ENCODE assay signal across 8 mouse cellular contexts in the genomic region with DNA sequence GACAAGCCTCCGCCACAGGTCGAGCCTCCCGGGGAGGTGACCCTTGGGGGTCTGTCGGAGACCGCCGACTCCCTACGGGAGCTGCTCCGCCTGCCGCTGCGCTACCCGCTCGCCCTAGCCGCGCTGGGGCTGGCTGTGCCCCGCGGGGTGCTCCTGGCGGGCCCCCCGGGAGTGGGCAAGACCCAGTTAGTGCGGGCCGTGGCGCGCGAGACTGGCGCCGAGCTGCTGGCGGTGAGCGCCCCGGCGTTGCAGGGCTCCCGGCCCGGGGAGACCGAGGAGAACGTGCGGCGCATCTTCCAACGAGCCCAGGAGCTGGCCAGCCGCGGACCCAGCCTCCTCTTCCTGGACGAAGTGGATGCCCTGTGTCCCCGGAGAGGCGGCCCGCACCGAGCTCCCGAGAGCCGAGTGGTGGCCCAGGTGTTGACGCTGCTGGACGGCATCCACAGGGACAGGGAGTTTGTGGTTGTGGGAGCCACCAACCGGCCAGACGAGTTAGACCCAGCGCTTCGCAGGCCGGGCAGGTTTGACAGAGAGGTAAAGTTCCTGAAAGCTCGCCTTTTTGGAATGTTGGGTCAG. TPM values are rescaled to one million over a fixed set of nuclear protein-coding genes. Genes with fewer than 3 reads are reported as not detected.
DNase-seq lines count a peak whose midpoint lies in the region; ATAC-seq and TF ChIP-seq lines count a peak whose summit lies in the region.

No protein-coding gene starts in this region.

- peak overlapping the region; percentile 97 for H3K4me3 ChIP-seq in forebrain, embryonic 12.5 days (replicated peaks)
- peak overlapping the region; percentile 94 for H3K4me3 ChIP-seq in hindbrain, embryonic 12.5 days
- peak overlapping the region; percentile 99 for H3K4me3 ChIP-seq in limb, embryonic 15.5 days
- peak overlapping the region; percentile 99 for H3K4me3 ChIP-seq in midbrain, embryonic 15.5 days

- H3K9me3 ChIP-seq in forebrain, embryonic 12.5 days, result no peaks in the 10 kb centered on the region
- no peaks in the 10 kb centered on the region for H3K9me3 ChIP-seq in hindbrain, embryonic 12.5 days (replicated peaks)
- H3K9me3 ChIP-seq in limb, embryonic 15.5 days, result no peaks in the 10 kb centered on the region
- H3K9me3 ChIP-seq in midbrain, embryonic 15.5 days, result no peaks in the 10 kb centered on the region

- under 1% methylated on average over 45 of the region's 53 CpGs for WGBS in forebrain, embryonic 12.5 days
- under 1% methylated on average over 50 of the region's 53 CpGs for WGBS in hindbrain, embryonic 12.5 days
- WGBS in limb, embryonic 15.5 days, result under 1% methylated on average over 53 of the region's 53 CpGs
- under 1% methylated on average over 53 of the region's 53 CpGs for WGBS in midbrain, embryonic 15.5 days

- peaks cover 14% of the 10 kb centered on the region for H3K4me1 ChIP-seq in forebrain, embryonic 12.5 days
- H3K4me1 ChIP-seq in hindbrain, embryonic 12.5 days, result peaks cover 12% of the 10 kb centered on the region
- peaks cover 9% of the 10 kb centered on the region; the same call in 1 of the 2 replicates for H3K4me1 ChIP-seq in limb, embryonic 15.5 days
- H3K4me1 ChIP-seq in midbrain, embryonic 15.5 days, result peaks cover 19% of the 10 kb centered on the region

- intact Hi-C loops in left cerebral cortex, postnatal 25 days (cut with DNase I), result loop anchor here (10.0 kb wide), 1 partner anchor 123 kb away; no protein-coding TSS in a partner anchor
- intact Hi-C loops in left cerebral cortex, postnatal 14 days (cut with DNase I), result loop anchor here (10.0 kb wide), 1 partner anchor 123 kb away; no protein-coding TSS in a partner anchor

- H3K4me2 ChIP-seq in forebrain, embryonic 12.5 days, result peak overlapping the region; percentile 95
- H3K4me2 ChIP-seq in hindbrain, embryonic 12.5 days (replicated peaks), result peak overlapping the region; percentile 97
- H3K4me2 ChIP-seq in limb, embryonic 15.5 days, result peak overlapping the region; percentile 83
- peak overlapping the region; percentile 91 for H3K4me2 ChIP-seq in midbrain, embryonic 15.5 days

- DNase-seq in left cerebral cortex, postnatal 25 days (ENCODE audit: low spot score in 2 of 2), result peak; percentile 15 to 44
- DNase-seq in left cerebral cortex, postnatal 14 days (ENCODE audit: low spot score in 2 of 2), result no peak
- peak; percentile 43 for DNase-seq in brain, embryonic 14.5 days (ENCODE audit: low read depth)
- peak; percentile 65 for DNase-seq in urinary bladder, adult 2 months (ENCODE audit: low spot score)

- peak overlapping the region; percentile 94 for H3K9ac ChIP-seq in forebrain, embryonic 12.5 days
- H3K9ac ChIP-seq in hindbrain, embryonic 12.5 days, result peak overlapping the region; percentile 94
- peak overlapping the region; percentile 93 for H3K9ac ChIP-seq in limb, embryonic 15.5 days
- H3K9ac ChIP-seq in midbrain, embryonic 15.5 days, result peak overlapping the region; percentile 90

- peak; percentile 56 for ATAC-seq in forebrain, embryonic 12.5 days (ENCODE audit: low FRiP score)
- ATAC-seq in hindbrain, embryonic 12.5 days (ENCODE audit: low FRiP score), result peak; percentile 32
- ATAC-seq in limb, embryonic 15.5 days (ENCODE audit: insufficient number of reproducible peaks, low FRiP score, low TSS enrichment, low read depth), result no peak
- peak; percentile 32; the same call in 1 of the 2 replicates for ATAC-seq in midbrain, embryonic 15.5 days (replicated peaks)

- no peak for TF ChIP-seq CTCF in brain, embryonic 14.5 days (IDR thresholded peaks at IDR 0.05; ENCODE audit: borderline replicate concordance, extremely low read depth, insufficient read depth, insufficient read length)

- H3K27me3 ChIP-seq in forebrain, embryonic 12.5 days, result no peaks in the 10 kb centered on the region
- peaks cover 4% of the 10 kb centered on the region; the same call in 1 of the 2 replicates for H3K27me3 ChIP-seq in hindbrain, embryonic 12.5 days
- H3K27me3 ChIP-seq in limb, embryonic 15.5 days, result no peaks in the 10 kb centered on the region
- no peaks in the 10 kb centered on the region for H3K27me3 ChIP-seq in midbrain, embryonic 15.5 days (replicated peaks)

- TF ChIP-seq POLR2A in brain, embryonic 14.5 days (IDR thresholded peaks at IDR 0.05; ENCODE audit: borderline replicate concordance, extremely low read depth, insufficient read depth, insufficient read length, poor library complexity, severe bottlenecking), result no peak

- peaks cover 19% of the 10 kb centered on the region for H3K36me3 ChIP-seq in forebrain, embryonic 12.5 days (replicated peaks)
- peaks cover 16% of the 10 kb centered on the region for H3K36me3 ChIP-seq in hindbrain, embryonic 12.5 days
- peaks cover 15% of the 10 kb centered on the region for H3K36me3 ChIP-seq in limb, embryonic 15.5 days
- H3K36me3 ChIP-seq in midbrain, embryonic 15.5 days (replicated peaks), result peaks cover 7% of the 10 kb centered on the region; the same call in 1 of the 2 replicates

- no peak overlapping the region for H3K27ac ChIP-seq in forebrain, embryonic 12.5 days
- no peak overlapping the region for H3K27ac ChIP-seq in hindbrain, embryonic 12.5 days
- H3K27ac ChIP-seq in limb, embryonic 15.5 days, result peak overlapping the region; percentile 83
- H3K27ac ChIP-seq in midbrain, embryonic 15.5 days, result peak overlapping the region; percentile 81

RNA-seq across cellular contexts. Expression of a gene that starts 5.5 kb away (rescaled TPM):
- not detected for total RNA-seq in left cerebral cortex, postnatal 25 days (2021)
- under 1 TPM; 0.46 to 0.63 TPM for total RNA-seq in left cerebral cortex, postnatal 14 days (2021)
- polyA plus RNA-seq in brain, embryonic 14.5 days (2012; rRNA removed), result 0.38 TPM in 1 of 2 replicates, not detected in the other
- 0.67 and 0.70 TPM in 2 replicates for polyA plus RNA-seq in forebrain, embryonic 12.5 days (2016; fragmentation: Nextera tagmentation; extraction: Ambion mirVana)
- 0.34 and 0.84 TPM in 2 replicates for polyA plus RNA-seq in hindbrain, embryonic 12.5 days (2016; fragmentation: Nextera tagmentation; extraction: Ambion mirVana)
- 0.35 TPM in 1 of 2 replicates, not detected in the other for polyA plus RNA-seq in limb, embryonic 15.5 days (2015; fragmentation: Nextera tagmentation; extraction: Ambion mirVana)
- 0.31 TPM in 2 replicates for polyA plus RNA-seq in midbrain, embryonic 15.5 days (2015; fragmentation: Nextera tagmentation; extraction: Ambion mirVana)
- polyA plus RNA-seq in urinary bladder, adult 2 months (2012; rRNA removed), result 0.77 and 1.4 TPM in 2 replicates

RNA-seq across cellular contexts. Expression of a gene that starts 20.2 kb away (rescaled TPM):
- total RNA-seq in left cerebral cortex, postnatal 25 days (2021), result 10 to 100 TPM; 53.7 to 55.2 TPM
- 10 to 100 TPM; 56.6 to 58.7 TPM for total RNA-seq in left cerebral cortex, postnatal 14 days (2021)
- polyA plus RNA-seq in brain, embryonic 14.5 days (2012; rRNA removed), result 16.3 and 25.1 TPM in 2 replicates
- 16.8 and 17.7 TPM in 2 replicates for polyA plus RNA-seq in forebrain, embryonic 12.5 days (2016; fragmentation: Nextera tagmentation; extraction: Ambion mirVana)
- 18.1 and 21.4 TPM in 2 replicates for polyA plus RNA-seq in hindbrain, embryonic 12.5 days (2016; fragmentation: Nextera tagmentation; extraction: Ambion mirVana)
- 40.2 and 90.6 TPM in 2 replicates for polyA plus RNA-seq in limb, embryonic 15.5 days (2015; fragmentation: Nextera tagmentation; extraction: Ambion mirVana)
- 36.8 and 43.0 TPM in 2 replicates for polyA plus RNA-seq in midbrain, embryonic 15.5 days (2015; fragmentation: Nextera tagmentation; extraction: Ambion mirVana)
- polyA plus RNA-seq in urinary bladder, adult 2 months (2012; rRNA removed), result 17.8 and 17.9 TPM in 2 replicates

Comparison
In these comparisons a context has a peak if more than half of its experiments do, and no peak if none do; other contexts are left out.
1. DNase-seq: peak in left cerebral cortex, postnatal 25 days (2 of 2), brain, embryonic 14.5 days (single experiment) and urinary bladder, adult 2 months (single experiment); none in left cerebral cortex, postnatal 14 days (0 of 2).
2. H3K27ac ChIP-seq: peak in limb, embryonic 15.5 days (single experiment) and midbrain, embryonic 15.5 days (single experiment); none in forebrain, embryonic 12.5 days (single experiment) and hindbrain, embryonic 12.5 days (single experiment).
3. Peak in every context shown above with its lines, with median percentiles within 50 percentile points of each other: H3K4me2 ChIP-seq, H3K4me3 ChIP-seq and H3K9ac ChIP-seq.